Mouse (Mus musculus): ENCODE data around the gene Stambp.

DNA sequence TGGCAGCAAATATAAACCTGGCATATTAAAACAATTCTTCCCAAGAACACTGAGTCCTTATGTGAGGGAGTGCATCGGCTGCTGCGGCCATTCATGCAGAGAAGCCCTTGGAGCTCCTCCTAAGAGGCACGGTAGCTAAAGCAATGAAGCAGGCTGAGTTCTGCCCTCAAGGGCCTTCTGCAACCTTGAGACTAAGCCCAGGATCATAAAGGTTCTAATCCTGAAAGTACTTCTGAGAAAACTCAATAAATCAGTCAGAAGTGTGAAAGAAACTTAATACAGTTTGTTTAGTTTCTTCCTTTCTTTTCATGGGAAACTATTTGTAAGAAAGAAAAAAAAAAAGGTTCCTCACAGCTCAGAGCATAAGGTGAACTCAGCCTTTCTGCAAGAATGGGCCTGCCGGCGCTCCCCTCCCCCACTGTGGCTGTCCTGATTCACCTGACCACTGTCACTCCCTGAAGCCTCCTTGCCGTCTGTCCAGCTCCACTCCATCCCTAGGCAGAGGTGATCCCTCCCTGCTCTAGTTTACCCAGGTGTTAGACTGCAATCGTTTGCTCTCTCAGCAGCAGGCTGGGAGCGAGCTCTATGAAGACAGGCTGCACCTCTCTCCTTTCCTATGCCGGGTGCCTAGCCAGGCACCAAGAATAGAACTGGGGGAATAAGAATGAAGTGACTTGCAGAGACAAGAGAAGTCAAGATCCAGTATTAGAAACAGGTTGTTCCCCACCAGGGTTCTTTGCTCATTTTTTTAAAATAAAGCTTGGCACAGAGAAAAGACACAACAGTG, 70.8 kb downstream of the Stambp start:
- TF ChIP-seq EP300 (optimal IDR thresholded peaks at IDR 0.05) (peak; percentile 79), CTCF (IDR thresholded peaks at IDR 0.05; ENCODE audit: low read depth) (no peak)
